Mouse (Mus musculus): ENCODE measurements around the gene Cpne5. TPM values are rescaled to one million over a fixed set of nuclear protein-coding genes. Genes with fewer than 3 reads are reported as not detected.

Cpne5 gene
- total RNA-seq, 2 experiments from 2014 or later = 67.9 to 81.9 TPM

DNA sequence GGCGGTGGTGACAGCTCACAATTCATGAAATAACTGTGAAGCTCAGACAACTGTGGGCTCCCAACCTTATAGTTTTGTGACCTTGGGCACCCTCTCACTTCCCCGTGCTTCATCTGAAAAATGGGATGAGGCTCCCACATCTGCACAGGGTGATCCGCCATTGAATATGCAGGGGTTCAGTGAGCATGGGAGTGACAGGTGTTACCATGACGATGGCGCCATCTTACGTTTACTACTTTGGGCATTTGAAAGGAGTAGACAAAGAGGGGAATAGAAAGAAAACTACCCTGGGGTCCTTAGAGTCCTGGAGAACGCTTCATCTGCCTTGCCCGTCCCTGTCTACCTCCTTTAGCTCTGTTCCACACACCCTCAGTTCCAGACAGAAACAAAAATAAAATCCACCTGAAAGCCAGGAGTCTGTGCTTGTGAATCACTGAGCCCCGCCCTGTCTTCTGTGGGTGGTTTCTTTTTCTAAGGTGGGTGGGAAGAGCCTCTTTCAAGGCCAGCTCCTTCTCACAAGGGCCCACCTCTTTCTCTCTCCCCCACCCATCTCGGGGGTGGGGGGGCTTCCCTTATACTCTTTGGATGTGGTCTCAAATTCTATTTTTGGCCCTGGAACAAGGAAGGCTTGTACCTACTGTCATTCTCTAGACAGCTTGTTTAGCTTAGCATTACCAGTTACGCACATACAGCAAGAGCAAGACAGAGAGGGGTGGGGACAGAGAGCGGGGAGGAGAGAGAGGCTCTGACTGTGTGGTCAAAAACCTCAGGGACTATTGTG is 82.4 kb downstream of the Cpne5 start:
- no peak for DNase-seq
- intact Hi-C loops (cut with DNase I) = no loop called here

DNA sequence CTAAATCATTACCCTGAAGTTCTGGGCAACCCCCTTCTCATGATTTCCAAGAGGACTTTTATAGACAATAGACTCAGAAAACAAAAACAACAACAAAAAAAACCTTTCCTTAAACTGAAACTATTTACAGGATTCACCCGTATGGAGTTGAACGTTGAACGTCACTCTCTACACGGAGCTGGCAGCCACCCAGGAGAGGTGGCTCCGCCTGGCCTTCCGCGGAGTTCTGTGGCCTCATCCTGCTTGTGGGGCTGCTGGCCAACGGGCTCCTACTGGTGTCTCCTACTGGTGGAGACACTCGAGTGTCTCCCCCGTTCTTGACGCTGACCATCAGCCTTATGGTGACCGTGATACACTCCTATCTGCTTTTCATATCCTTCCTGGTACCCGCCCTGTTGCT is 83.7 kb downstream of the Cpne5 start:
- no peak for DNase-seq
- intact Hi-C loops (cut with DNase I) = no loop called here

DNA sequence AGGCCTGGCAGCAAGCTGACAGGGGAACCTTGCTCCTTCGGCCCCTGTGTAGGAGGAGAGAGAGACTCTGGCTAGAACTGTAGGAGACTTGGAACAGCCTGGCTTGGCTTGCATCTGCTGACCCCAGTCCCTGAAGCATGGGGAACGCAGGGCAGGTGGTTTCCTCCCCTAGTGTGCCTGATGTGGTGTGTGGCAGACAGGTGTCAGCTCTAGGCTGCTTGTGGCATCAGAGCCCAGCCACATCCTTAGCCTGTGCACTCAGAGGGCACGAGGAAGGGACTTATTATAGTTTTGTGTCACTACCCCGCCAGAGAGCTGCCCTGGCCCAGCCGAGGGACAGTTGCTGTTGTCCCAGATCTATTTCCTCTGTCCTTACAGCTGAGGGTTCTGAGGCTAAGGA is 85.4 kb downstream of the Cpne5 start:
- no peak for DNase-seq
- intact Hi-C loops (cut with DNase I) = no loop called here

DNA sequence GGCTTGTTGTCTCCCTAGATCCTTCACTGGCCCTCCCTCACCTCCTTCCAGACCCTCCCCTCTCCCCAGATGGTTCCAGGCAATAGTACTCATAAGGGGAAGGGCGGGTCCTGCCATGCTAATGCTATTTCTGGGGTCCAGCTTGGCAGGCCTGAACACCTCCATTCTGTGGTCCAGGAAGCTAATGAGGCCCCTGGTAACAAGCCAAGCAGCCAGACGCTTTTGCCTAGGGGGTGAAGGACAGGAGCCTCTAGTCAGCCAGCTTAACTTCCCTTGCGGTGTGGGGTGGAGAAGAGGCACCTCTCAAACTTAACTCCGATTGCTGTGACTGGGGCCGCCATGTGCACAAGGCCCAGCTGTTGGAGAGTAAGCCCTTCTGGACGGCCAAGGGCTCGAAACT is 88.2 kb downstream of the Cpne5 start:
- peak; percentile 47 for DNase-seq
- intact Hi-C loops (cut with DNase I) = no loop called here

DNA sequence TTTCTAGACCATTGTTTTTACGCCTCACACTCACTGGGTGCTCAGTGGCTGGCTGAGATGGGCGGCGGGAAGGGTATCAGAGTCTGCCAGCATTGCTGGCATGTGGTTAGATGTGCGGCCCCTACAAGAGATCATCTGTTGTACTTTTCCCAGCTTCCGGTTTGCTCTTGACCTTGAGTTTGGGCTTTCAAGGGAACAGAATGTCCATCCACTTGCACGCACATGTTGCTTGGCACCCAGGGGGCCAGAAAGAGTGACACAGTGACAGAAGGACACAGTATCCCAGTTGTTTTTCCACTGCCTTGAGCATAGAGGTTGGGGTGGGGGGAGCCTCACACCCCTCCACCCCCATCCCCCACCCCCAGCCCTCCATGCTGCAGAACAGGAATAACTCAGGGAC is 90.2 kb downstream of the Cpne5 start:
- intact Hi-C loops (cut with DNase I) = no loop called here
- DNase-seq = no peak

DNA sequence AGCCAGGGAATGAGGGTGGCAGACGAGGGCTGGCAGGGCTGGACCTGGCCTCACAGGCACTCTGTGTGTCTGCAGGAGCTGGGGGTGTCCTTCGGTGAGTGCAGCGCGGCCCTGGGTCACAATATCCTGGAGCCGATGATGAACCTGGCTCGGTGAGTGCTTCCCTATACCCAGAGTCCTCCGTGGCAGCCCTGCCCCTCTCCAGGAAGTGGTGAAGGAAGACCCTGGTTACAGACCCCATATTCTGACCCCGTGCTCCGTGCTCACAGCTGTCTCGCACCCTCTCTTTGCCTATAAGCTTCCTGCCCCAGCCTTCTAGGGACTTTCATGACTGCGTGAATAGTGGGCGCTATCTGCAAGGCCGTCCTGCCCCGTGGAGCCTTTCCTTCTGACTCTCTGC is 90.7 kb downstream of the Cpne5 start:
- intact Hi-C loops (cut with DNase I) = no loop called here
- no peak for DNase-seq

DNA sequence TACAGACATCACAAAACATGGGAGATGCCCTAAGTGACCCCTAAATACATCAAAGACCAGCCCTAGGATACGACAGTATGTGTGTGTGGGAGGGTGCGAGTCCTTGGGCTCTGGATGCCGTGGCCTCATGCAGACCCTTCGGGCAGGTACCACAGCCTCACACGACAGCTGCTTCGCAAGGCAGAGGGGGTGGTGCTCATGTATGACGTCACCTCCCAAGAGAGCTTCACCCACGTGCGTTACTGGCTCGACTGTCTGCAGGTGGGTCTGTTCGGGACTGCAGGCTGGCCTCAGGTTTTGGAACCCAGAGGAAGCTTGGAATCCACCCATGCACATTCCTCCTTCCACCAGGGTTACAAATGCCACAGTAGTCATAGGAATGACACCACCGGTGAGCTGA is 92.9 kb downstream of the Cpne5 start:
- intact Hi-C loops (cut with DNase I) = no loop called here

DNA sequence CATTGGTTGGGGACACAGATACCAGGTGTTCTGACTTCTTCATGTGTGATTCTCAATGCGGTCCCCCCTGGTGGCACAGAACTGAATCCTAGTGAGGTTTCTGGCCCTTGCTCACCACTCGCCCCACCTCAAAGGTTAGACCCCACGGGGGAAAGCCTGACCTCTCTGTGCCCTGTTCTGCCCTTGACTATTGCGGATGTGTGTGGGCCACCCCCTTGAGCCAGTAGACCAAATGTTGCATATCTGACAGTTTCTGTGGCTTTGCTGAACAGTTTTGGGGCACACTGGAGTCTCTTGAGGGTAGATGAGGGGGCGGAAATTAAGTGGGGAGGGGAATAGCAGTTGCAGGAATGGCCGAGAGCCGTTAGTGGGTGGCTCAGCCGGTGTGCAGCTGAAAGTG is 94.7 kb downstream of the Cpne5 start:
- no peak for DNase-seq
- intact Hi-C loops (cut with DNase I) = no loop called here

More for the DNA sequence above, 92.9 kb downstream of the Cpne5 start:
- DNase-seq = no peak

DNA sequence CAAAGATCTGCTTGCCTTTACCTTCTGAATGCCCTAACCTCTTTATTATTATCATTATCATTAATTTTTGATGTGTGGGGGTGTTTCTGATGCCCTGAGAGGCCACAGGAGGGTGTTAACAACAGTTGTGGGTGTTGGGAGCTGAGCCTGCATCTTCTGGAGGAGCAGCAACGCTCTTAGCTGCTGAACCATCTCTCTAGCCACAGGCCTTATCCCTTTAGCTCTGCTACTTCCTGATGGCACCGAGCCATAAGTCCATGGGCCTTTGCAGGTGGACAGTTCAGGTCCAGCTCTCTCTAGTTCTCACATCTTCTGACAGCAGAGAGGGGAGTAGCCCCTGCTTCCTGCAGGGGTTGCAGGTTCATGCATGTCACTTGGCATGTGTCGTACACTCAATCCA is 96.4 kb downstream of the Cpne5 start:
- no peak for DNase-seq
- intact Hi-C loops (cut with DNase I) = no loop called here

DNA sequence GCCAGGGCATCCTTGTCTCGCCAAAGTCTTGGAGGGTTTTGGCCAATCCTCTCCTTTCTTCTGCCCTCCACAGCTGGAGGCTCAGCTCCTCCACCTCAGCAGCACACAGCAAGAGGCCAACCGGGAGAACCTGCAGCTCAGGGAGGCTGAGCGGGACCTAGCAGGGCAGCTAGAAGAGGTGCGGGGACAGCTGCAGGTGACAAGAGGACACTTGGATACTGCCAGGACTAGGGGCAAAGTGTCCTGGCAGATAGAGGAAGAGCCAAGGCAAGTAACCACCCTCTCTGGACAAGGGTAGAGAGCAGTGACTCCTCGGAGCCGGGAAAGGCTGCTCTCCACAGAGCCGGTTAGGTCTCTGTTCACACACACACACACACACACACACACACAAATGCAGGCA is 100.1 kb downstream of the Cpne5 start:
- intact Hi-C loops (cut with DNase I) = no loop called here

DNA sequence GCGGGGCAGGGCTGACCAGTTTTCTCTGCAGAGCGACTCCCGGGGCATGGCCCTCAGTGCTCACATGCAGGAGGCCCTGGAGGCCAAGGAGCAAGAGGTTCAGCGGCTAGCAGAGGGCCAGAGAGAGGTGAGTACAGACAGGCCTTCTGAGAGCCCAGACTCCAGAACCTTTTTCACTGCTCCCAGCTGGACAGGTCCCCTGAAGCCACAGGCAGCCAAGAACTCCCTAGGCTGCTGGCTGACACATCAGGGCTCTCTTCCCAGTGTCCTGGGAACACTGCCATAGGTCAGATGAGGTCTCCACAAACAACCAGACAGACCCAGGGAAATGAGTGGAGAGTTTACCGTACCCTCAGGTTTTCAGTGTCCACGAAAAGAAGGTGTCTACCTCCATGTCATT is 101.7 kb downstream of the Cpne5 start:
- peak; percentile 47 for DNase-seq
- intact Hi-C loops (cut with DNase I) = no loop called here

More for the DNA sequence above, 100.1 kb downstream of the Cpne5 start:
- DNase-seq = no peak

DNA sequence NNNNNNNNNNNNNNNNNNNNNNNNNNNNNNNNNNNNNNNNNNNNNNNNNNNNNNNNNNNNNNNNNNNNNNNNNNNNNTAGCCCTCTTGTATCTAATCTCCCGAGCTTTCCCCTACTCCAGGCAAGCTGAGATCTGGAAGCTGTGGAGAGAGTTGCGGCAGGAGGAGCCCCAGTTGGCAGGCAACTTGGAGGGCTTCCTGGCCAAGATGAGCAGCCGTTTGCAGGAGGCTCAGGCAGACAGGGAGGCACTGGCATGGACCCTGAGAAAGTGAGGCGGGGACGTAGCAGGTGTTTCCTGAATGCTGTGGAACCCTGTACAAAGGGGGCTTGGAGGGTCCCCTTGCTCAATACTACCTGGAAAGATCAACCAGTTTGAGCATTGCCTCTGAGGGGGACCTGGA is 102.9 kb downstream of the Cpne5 start:
- peak; percentile 62 for DNase-seq
- intact Hi-C loops (cut with DNase I) = no loop called here

DNA sequence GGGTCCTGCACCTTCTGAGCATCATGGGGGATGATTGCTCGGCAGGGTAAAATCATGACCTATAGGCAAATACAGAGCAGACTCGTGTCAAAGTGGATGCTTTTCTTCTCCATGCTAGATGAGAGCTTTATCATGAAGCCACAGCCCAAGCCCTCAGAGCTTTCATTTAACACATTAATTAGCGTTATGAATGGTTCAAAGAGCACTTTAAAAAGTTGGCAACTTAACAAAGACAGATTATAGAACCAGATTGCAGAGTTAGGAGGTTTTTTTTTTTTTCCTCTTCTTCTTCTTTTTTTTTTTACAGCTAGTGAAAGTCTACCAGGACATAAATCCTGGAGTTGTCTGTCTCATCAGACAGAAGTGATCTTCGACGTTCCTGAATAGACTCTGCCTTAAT is 108.6 kb downstream of the Cpne5 start:
- DNase-seq = no peak
- intact Hi-C loops (cut with DNase I) = no loop called here

DNA sequence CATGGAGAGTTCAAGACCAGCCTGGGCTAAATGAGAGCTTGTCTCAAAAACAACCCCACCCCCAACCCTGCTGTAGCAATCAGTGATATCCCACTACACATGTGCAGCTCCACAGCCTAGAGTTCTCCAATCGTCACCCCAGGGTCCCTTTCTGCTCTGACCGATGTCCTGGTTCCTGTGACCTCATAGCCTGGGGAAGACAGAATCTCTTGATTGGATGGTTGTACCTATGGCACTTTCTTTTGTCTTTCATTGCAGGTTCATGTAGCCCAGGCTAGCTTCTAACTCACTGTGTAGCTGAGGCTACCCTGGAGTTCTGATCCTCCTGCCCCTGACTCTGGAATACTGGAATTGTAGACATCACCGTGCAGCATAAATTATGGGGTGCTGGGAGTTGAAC is 111.4 kb downstream of the Cpne5 start:
- DNase-seq = no peak
- intact Hi-C loops (cut with DNase I) = no loop called here

DNA sequence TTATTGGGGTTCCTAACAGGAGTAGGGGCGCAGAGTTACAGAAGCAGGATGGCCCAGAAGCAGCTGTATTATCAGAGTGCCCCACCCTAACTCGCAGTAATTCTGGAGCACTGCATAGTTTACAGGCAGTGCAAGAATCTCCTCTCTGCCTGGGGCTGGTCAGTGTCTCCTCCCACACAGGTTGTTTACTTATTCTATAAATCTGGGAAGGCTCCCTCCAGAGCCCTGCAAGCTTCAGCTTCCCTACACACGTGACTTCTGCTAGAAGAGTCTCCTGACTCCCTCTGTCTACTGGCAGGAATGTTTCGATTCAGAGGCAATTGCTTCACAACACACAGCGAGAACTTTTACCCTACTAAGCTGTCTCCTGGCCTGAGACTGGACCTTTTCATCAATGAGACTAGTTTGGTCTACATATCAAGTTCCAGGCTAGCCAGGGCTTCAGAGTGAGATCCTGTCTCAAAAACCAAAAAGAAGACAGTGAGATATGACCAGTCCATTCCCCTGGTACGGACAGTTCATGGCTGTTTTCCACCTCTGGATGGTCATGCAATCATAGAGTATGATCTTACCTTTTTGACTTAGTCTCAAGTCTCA is 114.3 kb downstream of the Cpne5 start:
- intact Hi-C loops (cut with DNase I) = no loop called here

DNA sequence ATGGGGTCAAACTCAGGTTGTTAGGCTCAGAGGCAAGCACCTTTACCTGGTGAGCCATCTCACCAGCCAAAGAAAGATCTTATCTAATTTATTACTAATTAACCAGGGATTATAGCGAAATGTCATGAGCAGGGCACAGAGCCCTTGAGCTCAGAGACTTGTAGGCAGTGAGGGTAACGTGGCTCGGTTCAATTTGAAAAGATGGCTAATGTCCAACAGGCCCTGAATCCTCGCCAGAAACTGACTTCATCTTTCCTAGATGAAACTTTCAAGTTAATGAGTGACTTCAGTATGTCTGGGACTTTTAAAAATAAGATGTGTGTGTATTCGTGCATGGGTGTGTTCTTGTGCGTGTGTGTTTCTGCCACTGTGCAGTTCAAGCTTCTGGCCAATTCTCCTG is 115.2 kb downstream of the Cpne5 start:
- no peak for DNase-seq
- intact Hi-C loops (cut with DNase I) = no loop called here

More for the DNA sequence above, 114.3 kb downstream of the Cpne5 start:
- no peak for DNase-seq

DNA sequence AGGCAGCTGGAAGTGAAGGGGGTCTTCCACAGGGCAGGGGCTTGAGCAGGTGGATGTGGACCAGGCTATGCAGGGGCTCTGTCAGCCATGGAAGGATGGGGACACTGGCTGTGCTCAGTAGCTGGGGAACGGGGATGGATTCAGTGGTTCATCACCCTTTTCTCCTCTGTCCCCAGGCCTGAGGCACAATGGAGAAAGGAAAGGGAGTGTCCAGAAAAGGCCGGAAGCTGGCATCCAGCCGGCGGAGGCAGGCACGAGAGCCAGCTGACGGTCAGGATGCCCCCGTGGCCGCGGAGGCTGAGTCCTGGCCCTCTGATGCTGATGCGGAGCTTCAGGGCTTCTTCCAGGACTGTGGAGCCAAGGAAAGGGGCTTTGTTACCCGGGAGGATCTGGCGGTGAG is 117.3 kb downstream of the Cpne5 start:
- intact Hi-C loops (cut with DNase I) = no loop called here
- peak; percentile 64 for DNase-seq

DNA sequence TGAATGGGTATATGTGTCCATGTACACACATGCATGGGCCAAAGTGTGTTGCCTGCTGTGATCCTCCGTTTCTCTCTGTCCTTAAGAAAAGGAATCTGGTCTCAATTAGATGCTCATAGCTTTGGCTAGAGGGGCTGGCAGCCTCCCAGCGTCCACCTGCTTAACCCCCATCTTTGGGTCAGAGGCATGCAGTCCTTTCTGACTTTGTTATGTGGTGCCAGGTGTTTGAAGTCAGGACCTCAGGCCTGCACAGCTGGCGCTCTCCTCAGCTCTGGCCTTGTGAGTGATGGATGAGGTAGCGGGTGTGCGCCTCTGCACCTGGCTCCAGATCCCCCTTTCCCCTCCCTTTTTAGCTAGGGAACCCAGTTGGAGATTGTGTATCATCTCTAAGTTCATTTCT is 119.9 kb downstream of the Cpne5 start:
- DNase-seq = no peak
- intact Hi-C loops (cut with DNase I) = no loop called here

DNA sequence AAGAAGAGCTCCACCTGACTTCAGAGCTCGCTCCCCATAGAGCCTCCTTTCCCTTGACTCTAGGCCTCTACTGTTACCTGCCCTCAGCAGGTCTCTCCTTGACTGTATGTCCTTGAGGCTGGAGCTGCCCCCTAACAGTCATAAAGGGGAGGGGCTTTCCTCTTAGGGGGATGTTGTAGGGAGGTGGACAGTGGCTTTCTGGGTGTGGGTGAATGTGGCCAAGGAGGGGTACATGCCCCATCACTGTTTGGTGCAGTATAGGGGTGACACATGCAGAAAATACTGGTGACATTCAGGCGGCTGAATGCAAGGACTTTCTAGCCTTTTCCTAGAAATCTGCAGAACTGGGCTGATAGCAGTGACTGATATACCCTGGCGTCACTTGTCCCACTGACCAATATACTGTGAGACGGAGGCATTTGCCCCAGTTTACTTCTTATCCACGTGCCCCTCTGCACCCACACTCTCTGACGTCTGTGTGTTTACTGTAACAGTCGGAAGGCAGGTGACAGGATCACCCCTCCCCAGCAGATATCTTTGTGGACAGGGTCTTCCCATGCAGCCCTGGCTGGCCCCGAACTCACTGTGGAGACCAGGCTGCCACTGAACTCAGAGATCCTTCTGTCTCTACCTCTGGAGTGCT is 120.8 kb downstream of the Cpne5 start:
- DNase-seq = no peak
- intact Hi-C loops (cut with DNase I) = no loop called here

DNA sequence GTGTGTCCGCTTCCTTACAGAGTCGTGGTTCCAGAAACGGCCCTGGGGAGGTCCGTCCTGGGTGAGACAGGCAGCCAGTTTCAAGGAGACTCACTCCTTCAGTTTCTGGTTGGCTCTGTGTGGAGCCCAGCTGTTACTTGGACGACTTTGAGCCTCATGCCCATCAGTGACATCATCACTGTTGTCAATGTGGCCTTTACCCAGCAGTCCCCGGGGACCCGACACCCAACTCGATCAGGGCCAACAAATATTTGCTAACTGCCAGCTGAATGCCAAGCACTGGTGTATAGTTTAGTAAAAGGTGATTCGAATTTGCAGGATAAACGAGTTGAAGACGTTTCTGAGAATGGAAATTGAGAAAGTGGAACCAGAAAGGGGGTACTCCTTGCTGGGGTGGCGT is 121.9 kb downstream of the Cpne5 start:
- no peak for DNase-seq
- intact Hi-C loops (cut with DNase I) = no loop called here

DNA sequence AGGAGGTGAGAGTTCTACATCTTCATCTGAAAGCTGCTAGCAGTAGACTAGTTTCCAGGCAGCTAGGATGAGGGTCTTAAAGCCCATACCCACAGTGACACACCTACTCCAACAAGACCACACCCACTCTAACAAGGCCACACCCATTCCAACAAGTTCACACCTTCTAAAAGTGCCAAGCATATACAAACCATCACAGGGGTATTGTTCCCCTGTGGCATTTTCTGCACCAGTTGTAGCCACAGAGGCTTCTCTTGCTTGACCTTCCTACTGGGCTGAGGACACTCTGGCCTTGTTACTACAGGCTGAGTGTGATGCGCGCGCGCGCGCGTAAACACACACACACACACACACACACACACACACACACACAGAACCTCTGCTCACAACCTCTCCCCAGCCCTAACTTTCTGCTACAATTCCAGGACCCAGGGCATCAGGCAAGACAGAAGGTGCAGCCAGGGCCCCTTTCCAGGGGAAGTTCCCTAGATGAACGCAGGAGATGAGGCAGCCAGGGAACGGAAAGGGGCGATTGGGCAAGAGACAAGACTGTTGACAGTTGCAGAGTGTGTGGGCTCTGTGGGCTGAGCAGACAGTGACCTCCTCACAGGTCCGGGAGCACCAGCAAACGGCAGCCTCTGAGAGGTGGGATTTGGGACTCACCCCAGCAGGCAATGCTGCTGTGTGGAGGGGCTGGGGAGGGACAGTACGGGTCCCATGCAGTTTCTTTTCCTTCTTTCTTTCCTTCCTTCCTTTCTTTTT is 124.2 kb downstream of the Cpne5 start, which contains the start of gene Rab44:
Gene Rab44 (plus strand): TSS at position 555 of the 762 bp plus-strand sequence.
- intact Hi-C loops (cut with DNase I) = no loop called here
- no peak for DNase-seq
